ENCODE assay signal across 8 mouse cellular contexts in genomic region chr19:60755438-60756191, GRCm38 (mm10). TPM values are rescaled to one million over a fixed set of nuclear protein-coding genes. Genes with fewer than 3 reads are reported as not detected.
DNase-seq lines count a peak whose midpoint lies in the region; ATAC-seq and TF ChIP-seq lines count a peak whose summit lies in the region.

TSS of gene Nanos1 (plus strand) at chr19:60755987.

- peak within 1 kb of the TSS; percentile 58 for H3K9ac ChIP-seq in lung, embryonic 15.5 days

- no peaks in the 10 kb centered on the region for H3K9me3 ChIP-seq in lung, embryonic 15.5 days

- peaks cover 16% of the 10 kb centered on the region for H3K4me1 ChIP-seq in lung, embryonic 15.5 days
- peaks cover 8% of the 10 kb centered on the region for H3K4me1 ChIP-seq in olfactory bulb, adult 2 months (ENCODE audit: control insufficient read depth, insufficient read depth, low read length)

- peak; percentile 92 to 95 for ATAC-seq in hematopoietic stem cell, adult 5-6 weeks (replicated peaks in 1 of 2; ENCODE audit: insufficient read depth in 1 of 2, low FRiP score in 2 of 2, low TSS enrichment in 1 of 2, low read depth in 1 of 2, poor library complexity in 2 of 2, severe bottlenecking in 2 of 2)
- peak; percentile 95 for ATAC-seq in lung, embryonic 15.5 days (ENCODE audit: borderline replicate concordance, extremely low read depth, low FRiP score, low TSS enrichment)

- TF ChIP-seq POLR2A in olfactory bulb, adult 2 months (IDR thresholded peaks at IDR 0.05; ENCODE audit: insufficient read depth, low read depth, low read length): peak; percentile 63

- peak; percentile 94 for DNase-seq in MN1 (ENCODE audit: low spot score)
- peak; percentile 88 for DNase-seq in cerebellum, adult 8-10 months
- DNase-seq in forelimb bud, embryonic 11.5 days (ENCODE audit: low read depth, low spot score): peak; percentile 80
- peak; percentile 49 for DNase-seq in layer of hippocampus, adult 9-10 months (ENCODE audit: low spot score)
- DNase-seq in thymus, adult 18-20 months: peak; percentile 90 to 91

- peaks cover 7% of the 10 kb centered on the region for H3K36me3 ChIP-seq in lung, embryonic 15.5 days

- no peak for TF ChIP-seq CTCF in olfactory bulb, adult 2 months (IDR thresholded peaks at IDR 0.05; ENCODE audit: insufficient read depth, low read depth, low read length)

- H3K27me3 ChIP-seq in lung, embryonic 15.5 days: no peaks in the 10 kb centered on the region; the same call in 1 of the 2 replicates

- peak within 1 kb of the TSS; percentile 71 for H3K4me3 ChIP-seq in lung, embryonic 15.5 days
- peak within 1 kb of the TSS; percentile 82 for H3K4me3 ChIP-seq in olfactory bulb, adult 2 months (ENCODE audit: insufficient read depth, low read depth, low read length)

- peak within 1 kb of the TSS; percentile 26 for H3K27ac ChIP-seq in lung, embryonic 15.5 days
- H3K27ac ChIP-seq in olfactory bulb, adult 2 months (ENCODE audit: insufficient read depth, low read depth, low read length): peak within 1 kb of the TSS; percentile 74

- under 1% methylated on average over 46 of the region's 58 CpGs for WGBS in lung, embryonic 15.5 days
- WGBS in olfactory bulb, adult 2 months: under 1% methylated on average over 56 of the region's 58 CpGs

- peak within 1 kb of the TSS; percentile 96 for H3K4me2 ChIP-seq in lung, embryonic 15.5 days

RNA-seq across cellular contexts. Expression of gene Nanos1, which starts in this region (rescaled TPM):
- 1.3 and 2.3 TPM in 2 replicates for total RNA-seq in hematopoietic stem cell, adult 5-6 weeks (2017)
- polyA plus RNA-seq in lung, embryonic 15.5 days (2015; fragmentation: Nextera tagmentation; extraction: Ambion mirVana): 1.4 and 1.6 TPM in 2 replicates
- not detected in 2 replicates for polyA plus RNA-seq in olfactory bulb, adult 2 months (2012; ENCODE audit: insufficient read depth, insufficient read length, low replicate concordance, missing spikeins)

Comparison
In these comparisons a context has a peak if more than half of its experiments do, and no peak if none do; other contexts are left out.
1. Peak in every context shown above with its lines: DNase-seq, ATAC-seq, H3K4me3 ChIP-seq and H3K27ac ChIP-seq.